Mouse (Mus musculus) kidney, adult 2 months (tissue): ENCODE measurements around the gene Sos1.

Experiments used
- CTCF ChIP-seq: fragments of 200-500 bp; conservative IDR thresholded peaks from 2 replicates; pipeline ENCODE4 v1.5.1; 2011; ENCODE audit warnings: low read depth, mild to moderate bottlenecking, control low read depth, low read length, moderate library complexity, mixed read lengths; ENCODE audit not compliant: insufficient read depth, insufficient read length
- POLR2A ChIP-seq: fragments of 200-500 bp; IDR thresholded peaks from one replicate; pipeline ENCODE4 v1.6.1; 2011; ENCODE audit warnings: low read depth, low read length, control low read depth

GRCm38 (mm10) chr17:80411182-80411581, 69.1 kb downstream of the Sos1 start:
- TF ChIP-seq CTCF (no peak), POLR2A (no peak)
